Mouse (Mus musculus) limb, embryonic 11.5 days (tissue): ENCODE measurements around the gene Cd93. TPM values are rescaled to one million over a fixed set of nuclear protein-coding genes. Genes with fewer than 3 reads are reported as not detected.

Source experiments
- ATAC-seq: fragments of 200-750 bp; cut with Nextera tagmentation; 2 replicates; pipeline ENCODE4 v1.8.0; 2017; ENCODE audit warnings: low read depth; ENCODE audit not compliant: insufficient number of reproducible peaks, low FRiP score, low TSS enrichment
- DNase-seq: peaks from one replicate; pipeline ENCODE4 v3.0.0-alpha.2; 2015; ENCODE audit warnings: low spot score
- H3K27ac ChIP-seq: fragments of 300-500 bp; sonication (generic); replicated peaks from 2 replicates; pipeline ENCODE4 v1.5.1; 2014; ENCODE audit warnings: low read depth, mild to moderate bottlenecking, low read length
- H3K27me3 ChIP-seq: fragments of 300-500 bp; sonication (generic); 2 replicates; pipeline ENCODE4 v1.6.1; 2014; ENCODE audit warnings: mild to moderate bottlenecking, low read length, mixed read lengths; ENCODE audit not compliant: control insufficient read depth, insufficient read depth
- H3K36me3 ChIP-seq: fragments of 300-500 bp; sonication (generic); 2 replicates; pipeline ENCODE4 v1.6.1; 2014; ENCODE audit warnings: mild to moderate bottlenecking, low read length, moderate library complexity, mixed read lengths; ENCODE audit not compliant: control insufficient read depth, insufficient read depth
- H3K4me1 ChIP-seq: fragments of 300-500 bp; sonication (generic); 2 replicates; pipeline ENCODE4 v1.6.1; 2014; ENCODE audit warnings: low read length, mixed read lengths; ENCODE audit not compliant: control insufficient read depth, insufficient read depth
- H3K4me2 ChIP-seq: fragments of 300-500 bp; sonication (generic); 2 replicates; pipeline ENCODE4 v1.6.1; 2014; ENCODE audit warnings: low read depth, mild to moderate bottlenecking, moderate library complexity; ENCODE audit not compliant: severe bottlenecking
- H3K4me3 ChIP-seq: fragments of 300-500 bp; sonication (generic); 2 replicates; pipeline ENCODE4 v1.5.1; 2014; ENCODE audit warnings: low read depth, low read length
- H3K9ac ChIP-seq: fragments of 300-500 bp; sonication (generic); 2 replicates; pipeline ENCODE4 v1.6.1; 2014; ENCODE audit warnings: mild to moderate bottlenecking, low read length
- H3K9me3 ChIP-seq: fragments of 300-500 bp; sonication (generic); 2 replicates; pipeline ENCODE4 v1.6.1; 2016; ENCODE audit warnings: low read length; ENCODE audit not compliant: control insufficient read depth
- WGBS: fragments of 180-500 bp; shearing (Covaris S2); extraction: QIAGEN DNeasy Blood & Tissue Kit; methylation state at CpG from one replicate; pipeline ENCODE4 v1.1.7; 2014; 5-methylcytosine and 5-hydroxymethylcytosine counted together
- polyA plus RNA-seq: library from polyadenylated mRNA; unstranded; fragments of >200 nt; fragmentation: Nextera tagmentation; extraction: Ambion mirVana; gene quantifications from 2 replicates; pipeline ENCODE4 v1.2.1, GENCODE M21; 2014

The Cd93 gene
- polyA plus RNA-seq, 1 experiment from 2014 or later = 5.9 TPM

DNA sequence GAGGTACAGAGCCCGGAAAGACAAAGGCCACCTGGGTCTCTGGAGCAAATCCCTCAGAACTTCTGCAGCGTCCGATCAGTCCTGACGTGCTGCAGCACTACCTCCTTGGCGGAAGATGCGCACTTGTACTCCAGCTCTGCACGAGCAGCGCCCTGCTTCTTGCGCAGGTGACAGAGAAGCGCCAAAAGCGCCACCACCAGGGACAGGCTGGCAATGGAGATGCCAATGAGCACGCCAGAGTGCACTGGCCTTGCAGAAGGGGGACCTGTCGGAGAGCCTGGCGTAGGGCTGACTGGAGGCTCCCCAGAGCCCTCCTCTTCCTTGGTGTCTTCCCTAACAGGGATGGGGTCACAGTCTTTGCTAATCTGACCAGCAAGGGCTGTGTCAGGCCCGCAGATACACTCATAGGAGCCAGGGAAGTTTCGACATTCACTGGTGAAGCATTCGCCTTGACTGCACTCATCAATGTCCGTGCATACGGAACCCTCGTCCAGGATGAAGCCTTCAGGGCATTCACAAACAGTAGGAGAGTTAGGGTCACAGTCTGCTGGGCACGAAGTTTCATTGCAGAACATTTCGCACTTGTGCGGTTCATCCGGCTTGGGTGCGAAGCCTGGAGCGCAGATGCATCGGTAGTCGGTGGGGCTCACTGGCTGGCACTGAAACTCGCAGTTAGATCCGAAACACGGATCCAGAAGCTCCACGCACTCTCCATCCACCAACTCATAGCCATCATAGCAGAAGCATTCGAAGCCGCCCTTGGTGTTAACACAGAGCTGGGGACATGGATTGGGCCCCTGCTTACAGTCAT lies 37.0 kb downstream of the Cd93 start:
- 14% methylated on average over 34 of the region's 34 CpGs for WGBS
- Histone ChIP-seq H3K9me3 (no peaks in the 10 kb centered on the region), H3K4me2 (peak overlapping the region; percentile 69), H3K9ac (no peak overlapping the region), H3K36me3 (no peaks in the 10 kb centered on the region), H3K27me3 (peaks cover 33% of the 10 kb centered on the region), H3K27ac (no peak overlapping the region), H3K4me3 (peak overlapping the region; percentile 35), H3K4me1 (peaks cover 6% of the 10 kb centered on the region; the same call in 1 of the 2 replicates)
- ATAC-seq (no peak), DNase-seq (peak; percentile 41)

DNA sequence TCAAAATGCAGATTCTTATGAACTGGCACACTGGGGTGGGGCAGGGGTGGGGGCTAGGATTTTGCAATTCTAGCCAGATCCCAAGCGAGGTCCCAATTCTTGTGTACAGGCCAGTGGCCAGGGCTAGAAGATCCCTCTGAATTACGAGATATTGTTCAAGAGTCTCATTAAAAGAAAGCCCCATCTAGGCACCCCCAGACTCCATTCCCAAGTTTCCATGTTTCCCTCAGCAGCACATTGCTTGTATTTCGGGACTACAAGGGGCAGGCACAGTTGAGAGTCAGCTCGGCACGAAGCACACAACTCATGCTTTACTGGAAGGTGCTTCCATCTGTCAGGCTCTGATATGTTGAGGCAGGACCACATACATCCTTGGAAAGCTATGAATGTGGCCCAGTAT lies 38.5 kb downstream of the Cd93 start:
- no peak overlapping the region for H3K9ac ChIP-seq
- peaks cover 6% of the 10 kb centered on the region; the same call in 1 of the 2 replicates for H3K4me1 ChIP-seq
- H3K27ac ChIP-seq = no peak overlapping the region
- no peak overlapping the region for H3K4me3 ChIP-seq
- H3K9me3 ChIP-seq = no peaks in the 10 kb centered on the region
- no peaks in the 10 kb centered on the region for H3K36me3 ChIP-seq
- ATAC-seq = no peak
- 73% methylated on average over 5 of the region's 5 CpGs for WGBS
- DNase-seq = no peak
- peaks cover 33% of the 10 kb centered on the region for H3K27me3 ChIP-seq
- H3K4me2 ChIP-seq = no peak overlapping the region

DNA sequence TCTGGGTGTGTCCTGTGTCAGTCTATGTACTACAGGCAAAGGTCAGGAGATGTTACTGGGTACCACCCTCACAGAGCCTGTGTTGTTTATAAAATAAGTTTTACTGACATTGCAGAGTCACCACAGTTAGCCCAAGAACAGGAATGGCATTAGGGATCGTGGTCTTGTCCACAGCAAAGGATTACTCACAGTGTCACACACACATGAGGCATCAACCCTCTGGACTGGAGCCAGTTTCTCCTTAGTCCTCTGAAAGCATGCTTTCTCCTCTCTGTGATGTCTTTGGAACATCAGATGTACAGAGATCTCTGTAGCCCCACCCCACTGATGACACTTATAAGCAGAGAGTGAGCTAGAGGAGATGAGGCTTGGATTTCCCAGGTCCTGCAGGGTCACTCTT lies 41.1 kb downstream of the Cd93 start:
- ATAC-seq (no peak), DNase-seq (no peak)
- Histone ChIP-seq H3K4me1 (peaks cover 2% of the 10 kb centered on the region; the same call in 1 of the 2 replicates), H3K9me3 (no peaks in the 10 kb centered on the region), H3K27me3 (peaks cover 25% of the 10 kb centered on the region), H3K27ac (no peak overlapping the region), H3K4me2 (no peak overlapping the region), H3K4me3 (no peak overlapping the region), H3K36me3 (no peaks in the 10 kb centered on the region), H3K9ac (no peak overlapping the region)
- 82% methylated on average over 1 of the region's 1 CpGs for WGBS

DNA sequence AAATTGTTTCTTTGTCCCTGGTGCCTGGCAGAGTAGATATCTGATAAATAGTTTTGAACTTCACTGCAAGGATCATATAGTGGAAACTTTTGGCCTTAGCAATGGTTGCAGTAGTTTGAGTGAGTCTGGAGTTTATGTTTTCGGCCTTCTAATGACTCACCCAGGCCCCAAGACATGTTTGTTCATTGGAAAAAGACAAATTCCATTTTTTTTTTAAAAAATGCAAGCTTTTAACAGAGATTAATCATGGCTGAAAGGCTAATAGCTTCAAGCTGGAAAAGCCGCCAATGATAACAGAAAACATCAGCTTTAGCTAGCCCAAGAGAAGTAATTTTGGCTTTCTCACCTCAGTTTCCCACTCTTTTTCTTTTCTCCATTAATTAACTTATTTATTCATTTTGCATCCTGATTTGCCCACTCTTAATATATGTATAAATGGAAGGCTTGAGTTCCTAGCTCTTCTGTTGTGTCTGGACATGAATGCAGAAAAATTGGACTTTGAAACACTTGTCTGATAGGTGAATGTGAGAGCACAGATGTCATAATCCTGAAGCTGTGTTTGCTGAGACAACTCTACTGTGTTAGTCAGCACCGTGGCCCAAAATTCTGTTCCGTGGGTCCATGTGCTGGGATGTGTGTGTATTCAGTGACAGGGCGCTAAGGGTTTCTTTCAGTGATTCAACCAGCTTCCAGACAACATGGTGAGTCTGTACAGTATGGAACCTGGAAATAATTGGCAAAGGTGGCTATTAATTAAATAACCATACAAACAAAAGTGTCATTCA lies 44.3 kb downstream of the Cd93 start:
- DNase-seq = no peak
- ATAC-seq = no peak
- Histone ChIP-seq H3K27me3 (peaks cover 25% of the 10 kb centered on the region), H3K9ac (no peak overlapping the region), H3K4me3 (no peak overlapping the region), H3K4me1 (peaks cover 7% of the 10 kb centered on the region; the same call in 1 of the 2 replicates), H3K9me3 (no peaks in the 10 kb centered on the region), H3K36me3 (no peaks in the 10 kb centered on the region), H3K4me2 (no peak overlapping the region), H3K27ac (no peak overlapping the region)
- 90% methylated on average over 5 of the region's 5 CpGs for WGBS

DNA sequence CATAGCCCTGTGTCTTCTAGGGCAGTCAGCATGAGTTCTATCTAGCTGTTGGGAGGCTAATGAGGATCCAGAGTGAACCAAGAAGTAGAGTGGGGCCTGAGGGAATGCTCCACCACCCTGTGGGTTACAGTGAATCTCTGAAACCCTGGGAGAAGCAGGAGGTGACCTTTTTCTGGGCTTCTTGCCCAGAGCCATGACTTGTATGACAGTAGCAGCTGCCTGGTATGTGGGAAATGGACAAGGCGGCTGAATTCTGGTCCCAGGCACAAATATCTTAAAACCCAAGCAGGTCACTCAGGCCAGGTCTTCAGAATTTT lies 45.6 kb downstream of the Cd93 start:
- Histone ChIP-seq H3K36me3 (no peaks in the 10 kb centered on the region), H3K9me3 (no peaks in the 10 kb centered on the region), H3K27ac (no peak overlapping the region), H3K27me3 (peaks cover 25% of the 10 kb centered on the region), H3K4me2 (no peak overlapping the region), H3K4me3 (no peak overlapping the region), H3K9ac (no peak overlapping the region), H3K4me1 (peaks cover 7% of the 10 kb centered on the region; the same call in 1 of the 2 replicates)
- no peak for DNase-seq
- 95% methylated on average over 1 of the region's 1 CpGs for WGBS
- ATAC-seq = no peak

DNA sequence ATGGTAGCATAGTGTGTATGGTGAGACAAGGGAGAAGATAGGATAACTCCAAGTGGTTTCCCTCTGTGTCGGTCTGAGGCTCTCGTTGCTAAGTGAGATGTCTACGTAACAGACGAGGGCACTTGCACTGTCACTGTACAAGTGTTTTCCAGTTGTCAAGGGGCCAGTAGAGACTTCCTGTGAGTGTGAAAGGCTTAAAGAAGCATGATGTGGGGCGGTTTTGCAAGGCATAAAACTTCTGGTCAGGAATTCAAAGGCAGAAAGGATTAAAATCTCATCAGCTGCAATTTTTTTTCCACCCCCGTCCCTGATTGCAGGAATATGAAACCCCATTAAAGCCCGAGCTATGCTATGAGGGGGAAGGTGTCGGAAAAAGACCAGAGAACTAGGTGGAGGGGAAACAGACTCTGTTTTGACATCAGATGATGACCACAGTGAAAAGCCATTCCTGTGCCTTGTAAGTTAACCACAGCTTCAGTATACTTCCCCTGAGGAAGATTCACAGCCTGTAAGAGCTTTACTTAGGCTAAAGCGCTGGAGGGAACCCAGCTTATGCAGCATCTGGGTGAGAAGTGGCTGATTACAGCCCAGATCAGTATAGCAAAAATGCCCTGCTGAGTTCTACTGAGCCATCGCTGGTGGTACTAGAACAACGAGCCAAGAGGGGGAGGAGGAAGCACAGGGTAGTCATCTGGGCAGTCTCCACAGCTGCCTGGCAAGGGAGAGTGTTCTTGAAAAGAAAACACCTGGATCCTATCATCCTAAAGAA lies 46.2 kb downstream of the Cd93 start:
- no peak for ATAC-seq
- no peak overlapping the region for H3K4me3 ChIP-seq
- peaks cover 25% of the 10 kb centered on the region for H3K27me3 ChIP-seq
- no peaks in the 10 kb centered on the region for H3K36me3 ChIP-seq
- WGBS = 65% methylated on average over 11 of the region's 11 CpGs
- H3K9ac ChIP-seq = no peak overlapping the region
- no peak overlapping the region for H3K4me2 ChIP-seq
- no peaks in the 10 kb centered on the region for H3K9me3 ChIP-seq
- H3K4me1 ChIP-seq = peaks cover 7% of the 10 kb centered on the region; the same call in 1 of the 2 replicates
- DNase-seq = no peak
- no peak overlapping the region for H3K27ac ChIP-seq

DNA sequence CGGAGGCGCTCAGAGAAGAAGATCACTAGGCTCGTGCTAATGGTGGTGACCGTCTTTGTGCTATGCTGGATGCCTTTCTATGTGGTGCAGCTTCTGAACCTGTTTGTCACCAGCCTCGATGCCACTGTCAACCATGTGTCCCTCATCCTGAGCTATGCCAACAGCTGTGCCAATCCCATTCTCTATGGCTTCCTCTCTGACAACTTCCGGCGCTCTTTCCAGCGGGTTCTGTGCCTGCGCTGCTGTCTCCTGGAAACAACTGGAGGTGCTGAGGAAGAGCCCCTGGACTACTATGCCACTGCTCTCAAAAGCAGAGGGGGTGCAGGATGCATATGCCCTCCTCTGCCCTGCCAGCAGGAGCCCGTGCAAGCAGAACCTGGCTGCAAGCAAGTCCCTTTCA lies 47.2 kb downstream of the Cd93 start:
- Histone ChIP-seq H3K27ac (no peak overlapping the region), H3K4me3 (no peak overlapping the region), H3K9ac (no peak overlapping the region), H3K36me3 (no peaks in the 10 kb centered on the region), H3K27me3 (peaks cover 25% of the 10 kb centered on the region), H3K9me3 (no peaks in the 10 kb centered on the region), H3K4me1 (peaks cover 7% of the 10 kb centered on the region; the same call in 1 of the 2 replicates), H3K4me2 (no peak overlapping the region; the same call in 1 of the 2 replicates)
- no peak for ATAC-seq
- 71% methylated on average over 10 of the region's 10 CpGs for WGBS
- no peak for DNase-seq
